Mouse (Mus musculus): ENCODE measurements around the gene Exo5. TPM values are rescaled to one million over a fixed set of nuclear protein-coding genes. Genes with fewer than 3 reads are reported as not detected.

Exo5 gene
- 36.3 and 38.3 TPM in 2 replicates for polyA plus RNA-seq (2016; fragmentation: Nextera tagmentation; extraction: Ambion mirVana)

GRCm38 (mm10) chr4:120924554-120925299 is at the start of gene Exo5:
Gene Exo5 (minus strand): TSS chr4:120925017.
- Histone ChIP-seq H3K4me2 (peak within 1 kb of the TSS; percentile 65), H3K4me1 (peaks cover 16% of the 10 kb centered on the region), H3K9ac (peak within 1 kb of the TSS; percentile 71), H3K27ac (peak within 1 kb of the TSS; percentile 84), H3K4me3 (replicated peaks) (peak within 1 kb of the TSS; percentile 59), H3K9me3 (peaks cover 6% of the 10 kb centered on the region; the same call in 1 of the 2 replicates), H3K36me3 (replicated peaks) (peaks cover 31% of the 10 kb centered on the region), H3K27me3 (no peaks in the 10 kb centered on the region)
- ATAC-seq (ENCODE audit: low FRiP score) = peak; percentile 98
- WGBS = under 1% methylated on average over 33 of the region's 33 CpGs

GRCm38 (mm10) chr4:120971842-120972241 is 47.0 kb upstream of the Exo5 start:
- Histone ChIP-seq H3K9ac (no peak overlapping the region), H3K36me3 (replicated peaks) (peaks cover 39% of the 10 kb centered on the region), H3K4me1 (no peaks in the 10 kb centered on the region), H3K4me3 (replicated peaks) (no peak overlapping the region), H3K9me3 (no peaks in the 10 kb centered on the region), H3K27me3 (no peaks in the 10 kb centered on the region), H3K4me2 (no peak overlapping the region), H3K27ac (no peak overlapping the region)
- WGBS = 88% methylated on average over 8 of the region's 8 CpGs
- ATAC-seq (ENCODE audit: low FRiP score) = no peak

- H3K27me3 ChIP-seq = no peaks in the 10 kb centered on the region
- no peak overlapping the region for H3K9ac ChIP-seq
- no peak overlapping the region for H3K4me2 ChIP-seq
- H3K9me3 ChIP-seq = no peaks in the 10 kb centered on the region
- H3K27ac ChIP-seq = no peak overlapping the region
- 82% methylated on average over 5 of the region's 5 CpGs for WGBS
- 0 out of 2 replicates have a peak, but pooled peaks have one; percentile 36 for ATAC-seq (ENCODE audit: low FRiP score)
- H3K4me1 ChIP-seq = no peaks in the 10 kb centered on the region
- no peak overlapping the region for H3K4me3 ChIP-seq (replicated peaks)
- peaks cover 34% of the 10 kb centered on the region for H3K36me3 ChIP-seq (replicated peaks)
These were observed 44.7 kb upstream of the Exo5 start for GRCm38 (mm10) chr4:120969382-120970146.

GRCm38 (mm10) chr4:120968486-120968885 is 43.7 kb upstream of the Exo5 start:
- H3K27ac ChIP-seq = no peak overlapping the region
- WGBS = 94% methylated on average over 9 of the region's 9 CpGs
- no peak overlapping the region for H3K4me3 ChIP-seq (replicated peaks)
- peaks cover 26% of the 10 kb centered on the region for H3K36me3 ChIP-seq (replicated peaks)
- no peaks in the 10 kb centered on the region for H3K27me3 ChIP-seq
- no peak overlapping the region for H3K4me2 ChIP-seq
- ATAC-seq (ENCODE audit: low FRiP score) = no peak
- H3K9me3 ChIP-seq = no peaks in the 10 kb centered on the region
- no peaks in the 10 kb centered on the region for H3K4me1 ChIP-seq
- H3K9ac ChIP-seq = no peak overlapping the region

- Histone ChIP-seq H3K27me3 (no peaks in the 10 kb centered on the region), H3K27ac (no peak overlapping the region), H3K9ac (no peak overlapping the region), H3K4me2 (no peak overlapping the region), H3K9me3 (no peaks in the 10 kb centered on the region), H3K4me3 (replicated peaks) (no peak overlapping the region), H3K36me3 (replicated peaks) (no peaks in the 10 kb centered on the region), H3K4me1 (peaks cover 12% of the 10 kb centered on the region)
- ATAC-seq (ENCODE audit: low FRiP score) = no peak
- WGBS = 91% methylated on average over 1 of the region's 1 CpGs
These were observed 30.8 kb upstream of the Exo5 start for GRCm38 (mm10) chr4:120955586-120955985.

- no peak overlapping the region for H3K27ac ChIP-seq
- H3K4me1 ChIP-seq = peaks cover 13% of the 10 kb centered on the region
- H3K9ac ChIP-seq = no peak overlapping the region
- H3K9me3 ChIP-seq = no peaks in the 10 kb centered on the region
- no peak for ATAC-seq (ENCODE audit: low FRiP score)
- H3K4me3 ChIP-seq (replicated peaks) = no peak overlapping the region
- H3K4me2 ChIP-seq = no peak overlapping the region
- WGBS = 69% methylated on average over 1 of the region's 1 CpGs
- H3K27me3 ChIP-seq = no peaks in the 10 kb centered on the region
- H3K36me3 ChIP-seq (replicated peaks) = no peaks in the 10 kb centered on the region
These were observed 28.9 kb upstream of the Exo5 start for GRCm38 (mm10) chr4:120953667-120954066.

- 77% methylated on average over 4 of the region's 4 CpGs for WGBS
- H3K27ac ChIP-seq = no peak overlapping the region
- no peaks in the 10 kb centered on the region for H3K27me3 ChIP-seq
- H3K4me3 ChIP-seq (replicated peaks) = no peak overlapping the region
- no peaks in the 10 kb centered on the region for H3K36me3 ChIP-seq (replicated peaks)
- H3K9ac ChIP-seq = no peak overlapping the region
- peaks cover 13% of the 10 kb centered on the region for H3K4me1 ChIP-seq
- no peak for ATAC-seq (ENCODE audit: low FRiP score)
- no peak overlapping the region for H3K4me2 ChIP-seq
- no peaks in the 10 kb centered on the region for H3K9me3 ChIP-seq
These were observed 28.2 kb upstream of the Exo5 start for GRCm38 (mm10) chr4:120953038-120953437.

GRCm38 (mm10) chr4:120952163-120952562 is 27.3 kb upstream of the Exo5 start:
- Histone ChIP-seq H3K4me2 (peak overlapping the region; percentile 79), H3K9me3 (no peaks in the 10 kb centered on the region), H3K4me3 (replicated peaks) (peak overlapping the region; percentile 87), H3K9ac (peak overlapping the region; percentile 85), H3K36me3 (replicated peaks) (peaks cover 5% of the 10 kb centered on the region), H3K4me1 (peaks cover 13% of the 10 kb centered on the region), H3K27me3 (no peaks in the 10 kb centered on the region), H3K27ac (peak overlapping the region; percentile 82; the same call in 1 of the 2 replicates)
- WGBS = 52% methylated on average over 6 of the region's 6 CpGs
- ATAC-seq (ENCODE audit: low FRiP score) = no peak

- peaks cover 13% of the 10 kb centered on the region for H3K4me1 ChIP-seq
- no peaks in the 10 kb centered on the region for H3K27me3 ChIP-seq
- H3K27ac ChIP-seq = peak within 1 kb of the TSS; percentile 82
- H3K4me3 ChIP-seq (replicated peaks) = peak within 1 kb of the TSS; percentile 87
- WGBS = under 1% methylated on average over 57 of the region's 60 CpGs
- H3K9ac ChIP-seq = peak within 1 kb of the TSS; percentile 85
- H3K9me3 ChIP-seq = no peaks in the 10 kb centered on the region
- H3K36me3 ChIP-seq (replicated peaks) = peaks cover 9% of the 10 kb centered on the region
- H3K4me2 ChIP-seq = peak within 1 kb of the TSS; percentile 79
- ATAC-seq (ENCODE audit: low FRiP score) = peak; percentile 97
These were observed 26.7 kb upstream of the Exo5 start, which contains the start of gene Zfp69 for GRCm38 (mm10) chr4:120951428-120951973. Gene Zfp69 (minus strand): TSS chr4:120951699.

GRCm38 (mm10) chr4:120950763-120951427 is 26.1 kb upstream of the Exo5 start:
- Histone ChIP-seq H3K27me3 (no peaks in the 10 kb centered on the region), H3K4me3 (replicated peaks) (peak overlapping the region; percentile 87), H3K9me3 (no peaks in the 10 kb centered on the region), H3K4me2 (peak overlapping the region; percentile 79), H3K36me3 (replicated peaks) (peaks cover 13% of the 10 kb centered on the region), H3K4me1 (peaks cover 13% of the 10 kb centered on the region), H3K27ac (peak overlapping the region; percentile 82), H3K9ac (peak overlapping the region; percentile 85)
- peak; percentile 24 for ATAC-seq (ENCODE audit: low FRiP score)
- 6% methylated on average over 20 of the region's 20 CpGs for WGBS

- H3K4me1 ChIP-seq = peaks cover 13% of the 10 kb centered on the region
- peaks cover 13% of the 10 kb centered on the region for H3K36me3 ChIP-seq (replicated peaks)
- ATAC-seq (ENCODE audit: low FRiP score) = no peak
- no peak overlapping the region for H3K9ac ChIP-seq
- no peak overlapping the region for H3K27ac ChIP-seq
- H3K4me2 ChIP-seq = no peak overlapping the region
- H3K9me3 ChIP-seq = no peaks in the 10 kb centered on the region
- WGBS = 86% methylated on average over 3 of the region's 3 CpGs
- no peak overlapping the region for H3K4me3 ChIP-seq (replicated peaks)
- no peaks in the 10 kb centered on the region for H3K27me3 ChIP-seq
These were observed 24.1 kb upstream of the Exo5 start for GRCm38 (mm10) chr4:120948938-120949337.

GRCm38 (mm10) chr4:120935006-120935405 is 10.2 kb upstream of the Exo5 start:
- no peaks in the 10 kb centered on the region for H3K4me1 ChIP-seq
- no peak overlapping the region for H3K4me3 ChIP-seq (replicated peaks)
- no peaks in the 10 kb centered on the region for H3K27me3 ChIP-seq
- no peak overlapping the region for H3K9ac ChIP-seq
- H3K4me2 ChIP-seq = no peak overlapping the region
- 93% methylated on average over 3 of the region's 3 CpGs for WGBS
- ATAC-seq (ENCODE audit: low FRiP score) = no peak
- H3K36me3 ChIP-seq (replicated peaks) = peaks cover 8% of the 10 kb centered on the region
- H3K9me3 ChIP-seq = no peaks in the 10 kb centered on the region
- no peak overlapping the region for H3K27ac ChIP-seq
